Mouse (Mus musculus) thymus, postnatal 14 days (tissue): Measurements from ENCODE around the gene Gm12166.

Source experiments
- DNase-seq: peaks from one replicate; pipeline ENCODE4 v3.0.0; 2021

Gene Gm12166

DNA sequence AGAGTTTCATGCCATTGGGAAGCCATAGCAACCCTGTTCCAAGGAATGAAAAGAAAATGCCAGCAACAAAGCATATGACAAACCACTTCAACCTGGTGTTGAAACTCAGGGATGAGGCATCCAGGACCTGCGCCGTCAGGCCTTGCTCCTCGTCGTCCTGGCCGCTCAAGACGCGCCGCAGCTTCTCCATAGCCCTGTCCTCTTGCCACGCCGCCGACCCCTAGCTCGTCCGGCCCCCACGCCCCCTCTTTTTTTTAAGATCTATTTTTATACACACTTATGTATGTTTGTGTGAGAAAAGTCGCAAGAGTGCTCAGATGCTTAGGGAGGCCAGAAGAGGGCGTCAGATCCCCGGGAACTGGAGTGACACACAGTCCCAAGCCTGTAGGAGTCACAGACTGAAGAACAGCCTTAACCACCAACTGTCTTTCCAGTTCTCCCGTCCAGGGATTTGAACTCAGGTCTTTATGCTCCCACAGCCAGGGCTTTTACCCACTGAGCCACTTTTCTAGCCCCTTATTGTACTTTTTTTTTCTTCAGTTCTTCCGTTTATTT is at the start of gene Gm12166:
Gene Gm12166 (minus strand): TSS at position 217 of the 555 bp plus-strand sequence.
- DNase-seq, result peak; percentile 69

DNA sequence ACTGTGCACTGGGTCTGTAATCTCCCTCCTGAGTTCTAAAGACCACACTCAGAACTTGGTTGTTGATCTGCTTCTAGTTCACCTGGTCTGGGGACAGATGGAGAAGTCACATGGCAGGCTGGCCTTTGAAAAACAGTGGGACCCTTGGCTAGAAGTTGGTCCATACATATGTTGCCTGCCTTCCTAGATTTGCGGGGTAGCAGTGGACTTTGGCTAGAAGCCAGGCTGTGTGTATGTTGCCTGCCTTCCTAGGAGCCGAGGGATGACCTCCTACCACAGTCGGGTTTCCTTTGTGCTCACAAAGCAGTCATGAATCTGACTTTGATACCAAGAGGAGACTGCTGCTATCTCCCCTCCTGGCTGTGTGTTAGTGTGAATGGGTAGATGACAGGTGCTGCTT is 44.9 kb upstream of the Gm12166 start:
- no peak for DNase-seq

- no peak for DNase-seq
These were observed 44.1 kb upstream of the Gm12166 start for GRCm38 (mm10) chr11:46096265-46096649.

GRCm38 (mm10) chr11:46095477-46096264 is 43.5 kb upstream of the Gm12166 start:
- DNase-seq, result no peak

DNA sequence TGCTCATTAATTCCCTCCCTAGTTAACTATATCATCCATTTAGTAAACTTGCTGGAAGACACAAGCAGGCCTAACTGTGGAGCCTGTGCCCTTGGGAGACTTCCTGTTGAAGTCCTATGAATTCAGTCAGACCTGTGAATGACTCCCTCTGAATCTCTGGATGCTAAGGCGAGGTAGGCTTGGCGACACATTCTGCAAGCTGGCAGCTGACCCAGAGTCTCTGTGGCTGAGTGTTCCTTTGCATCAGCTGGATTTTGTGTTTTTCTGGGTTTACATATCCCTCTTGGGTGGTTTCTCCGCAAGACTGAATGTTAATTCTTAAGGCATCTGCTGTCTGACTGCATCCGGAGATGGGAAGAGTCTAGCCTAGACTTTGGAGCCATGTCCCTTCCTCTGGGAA is 40.0 kb upstream of the Gm12166 start:
- DNase-seq, result no peak

- no peak for DNase-seq
These were observed 39.0 kb upstream of the Gm12166 start for GRCm38 (mm10) chr11:46090951-46091667.

GRCm38 (mm10) chr11:46090036-46090725 is 38.1 kb upstream of the Gm12166 start:
- DNase-seq, result peak; percentile 69

GRCm38 (mm10) chr11:46089081-46089713 is 37.1 kb upstream of the Gm12166 start:
- no peak for DNase-seq

- peak; percentile 56 for DNase-seq
These were observed 34.3 kb upstream of the Gm12166 start for GRCm38 (mm10) chr11:46086446-46086845.

DNA sequence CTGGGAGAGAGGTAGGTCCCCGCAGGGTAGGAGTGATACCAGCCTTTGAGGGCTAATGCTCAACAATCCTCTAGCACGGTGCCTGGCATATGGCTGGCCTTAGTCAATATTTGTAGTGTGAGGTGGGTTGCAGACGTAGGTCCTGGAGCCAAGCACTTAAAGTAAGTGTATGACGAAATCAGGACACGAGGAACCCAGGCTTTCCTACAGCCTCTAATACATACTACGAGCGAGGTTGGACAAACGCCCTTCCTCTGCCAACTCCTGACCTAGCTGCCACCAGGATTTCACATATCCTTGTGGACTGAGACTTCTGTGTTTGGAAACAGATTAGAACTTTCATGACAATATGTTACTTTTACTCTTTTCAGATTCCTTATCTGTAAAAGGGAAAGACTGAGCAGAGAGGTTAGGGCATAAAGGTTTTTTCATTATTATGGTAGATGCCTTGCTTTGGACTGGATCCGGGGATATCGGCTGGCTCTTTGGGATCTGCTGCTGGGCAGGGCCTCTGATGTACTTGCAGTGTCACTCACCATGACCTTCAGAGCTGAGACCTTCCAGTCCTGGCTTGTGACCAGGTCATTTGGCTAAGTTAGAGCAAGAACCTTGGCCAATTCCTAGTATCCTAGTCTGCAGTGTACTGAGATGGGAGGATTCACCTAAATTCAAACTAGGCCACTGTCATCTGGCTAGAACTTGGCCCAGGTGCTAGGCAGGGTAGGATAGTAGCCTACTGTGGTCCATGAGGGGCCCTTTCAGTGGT is 33.5 kb upstream of the Gm12166 start:
- no peak for DNase-seq

GRCm38 (mm10) chr11:46084568-46084967 is 32.4 kb upstream of the Gm12166 start:
- DNase-seq, result no peak

- DNase-seq, result no peak
These were observed 31.8 kb upstream of the Gm12166 start for GRCm38 (mm10) chr11:46083835-46084444.

DNA sequence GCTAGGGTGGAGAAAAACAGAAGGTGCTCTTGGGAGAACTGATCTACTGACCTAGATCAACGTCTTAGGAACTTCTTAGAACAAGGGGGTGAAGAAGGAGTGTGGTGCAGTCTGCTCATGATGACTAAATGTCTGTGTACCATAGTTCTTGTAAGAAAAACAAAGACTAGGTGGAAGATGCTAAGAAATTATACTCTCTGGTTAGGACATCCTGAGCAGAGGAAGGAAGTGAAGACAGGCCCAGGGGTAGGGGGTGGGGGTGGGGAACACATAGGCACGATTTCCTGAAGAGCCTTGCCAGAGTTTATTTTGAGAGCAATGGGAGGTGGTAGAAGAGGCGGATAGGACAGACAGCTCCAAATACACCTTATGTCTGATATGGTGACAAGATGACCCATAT is 31.3 kb upstream of the Gm12166 start:
- no peak for DNase-seq

DNA sequence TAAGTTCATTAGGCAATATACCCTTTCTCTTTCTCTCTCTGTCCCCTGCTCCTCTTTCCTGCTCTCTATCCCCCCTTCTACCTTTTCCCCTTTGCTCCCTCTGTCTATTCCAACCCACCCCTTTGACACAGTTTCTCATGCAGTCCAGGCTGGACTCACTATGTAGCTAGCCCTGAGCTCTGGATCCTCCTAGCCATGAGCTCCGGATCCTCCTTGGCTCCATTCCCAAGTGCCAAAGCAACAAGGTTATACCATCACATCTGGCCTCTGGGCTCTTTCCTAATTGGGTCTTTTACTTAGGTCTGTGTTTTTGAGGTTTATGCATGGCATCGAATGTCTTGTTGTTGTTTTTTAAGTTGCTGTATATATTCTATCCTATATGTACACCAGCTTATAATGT is 29.0 kb upstream of the Gm12166 start:
- no peak for DNase-seq

- DNase-seq, result no peak
These were observed 25.7 kb upstream of the Gm12166 start for GRCm38 (mm10) chr11:46077732-46078375.

DNA sequence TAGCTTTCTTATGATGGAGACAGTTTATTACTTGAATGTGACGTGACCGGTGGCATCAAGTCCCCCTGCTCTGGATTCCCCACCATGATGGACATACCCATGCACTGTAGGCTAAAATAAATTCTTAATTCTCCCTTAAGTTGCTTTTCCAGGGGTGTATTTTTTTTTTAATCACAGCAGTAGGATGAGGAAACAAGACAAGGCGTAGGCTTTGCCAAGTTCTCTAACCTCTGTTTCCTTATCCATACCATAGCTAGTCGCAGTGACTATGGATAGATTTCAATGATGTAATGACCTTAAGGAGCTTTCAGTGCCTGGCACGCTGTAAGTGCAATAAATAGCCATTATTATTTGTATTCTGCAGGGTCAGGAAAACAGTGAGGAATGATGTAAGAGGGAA is 25.2 kb upstream of the Gm12166 start:
- no peak for DNase-seq

DNA sequence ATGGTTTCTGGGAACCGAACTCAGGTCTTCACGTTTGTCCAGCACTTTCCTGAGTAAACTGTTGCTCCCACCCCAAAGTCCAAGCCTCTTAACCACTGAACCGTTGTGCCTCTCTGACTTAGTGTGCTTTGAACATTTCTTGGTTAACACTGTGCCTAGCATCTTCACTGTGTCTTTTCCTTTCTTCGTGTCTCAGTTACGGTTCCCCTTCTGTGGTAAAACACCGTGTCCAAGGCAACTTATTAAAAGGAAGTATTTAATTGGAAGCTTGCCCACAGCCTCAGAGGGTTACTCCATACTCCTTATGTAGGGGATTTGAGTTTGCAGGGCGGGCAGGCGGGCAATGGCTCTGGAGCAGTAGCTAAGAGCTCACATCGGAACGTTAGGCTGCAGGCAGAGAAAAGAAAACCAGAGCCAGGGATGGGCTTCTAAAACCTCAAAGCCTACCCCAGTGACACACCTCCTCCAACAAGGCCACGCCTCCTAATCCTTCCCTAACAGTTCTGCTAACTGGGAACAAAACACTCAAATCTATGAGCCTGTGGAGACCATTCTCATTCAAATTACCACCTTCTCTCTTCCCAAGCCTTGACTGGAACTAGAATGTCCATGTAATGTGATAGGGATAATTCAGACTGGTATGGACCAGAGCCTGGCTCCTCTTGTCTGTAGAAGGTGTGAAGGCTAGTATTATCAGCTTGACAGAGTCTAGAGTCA is 24.5 kb upstream of the Gm12166 start:
- no peak for DNase-seq

DNA sequence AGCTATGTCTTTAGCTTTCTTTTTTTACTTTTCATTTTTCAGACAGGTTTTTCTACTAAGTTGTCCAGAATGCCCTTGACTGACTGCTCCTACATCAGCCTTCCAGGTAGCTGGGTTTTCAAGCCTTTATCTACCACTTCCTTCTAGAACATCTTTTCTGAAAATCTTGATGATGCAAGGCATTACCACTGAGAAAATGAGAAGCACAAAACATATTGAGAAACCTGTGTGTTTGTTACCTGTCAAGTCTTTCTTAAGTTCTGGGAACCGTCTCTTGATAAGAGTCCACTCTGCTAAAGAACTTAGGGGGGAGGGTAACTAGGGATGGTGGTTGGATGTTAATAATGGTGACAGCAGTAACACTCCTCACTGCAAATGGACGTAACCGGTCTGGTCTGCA is 23.4 kb upstream of the Gm12166 start:
- no peak for DNase-seq

GRCm38 (mm10) chr11:46073850-46074688 is 21.9 kb upstream of the Gm12166 start:
- DNase-seq, result no peak
